Mouse (Mus musculus): ENCODE measurements around the gene Clta. TPM values are rescaled to one million over a fixed set of nuclear protein-coding genes. Genes with fewer than 3 reads are reported as not detected.
"Not testable (repeated sequence)": the region's sequence is repeated elsewhere in the genome, so short reads cannot be mapped to it uniquely, and the experiment has no call there.

The Clta gene
- total RNA-seq, 2 experiments from 2014 or later: 300 to 308 TPM

DNA sequence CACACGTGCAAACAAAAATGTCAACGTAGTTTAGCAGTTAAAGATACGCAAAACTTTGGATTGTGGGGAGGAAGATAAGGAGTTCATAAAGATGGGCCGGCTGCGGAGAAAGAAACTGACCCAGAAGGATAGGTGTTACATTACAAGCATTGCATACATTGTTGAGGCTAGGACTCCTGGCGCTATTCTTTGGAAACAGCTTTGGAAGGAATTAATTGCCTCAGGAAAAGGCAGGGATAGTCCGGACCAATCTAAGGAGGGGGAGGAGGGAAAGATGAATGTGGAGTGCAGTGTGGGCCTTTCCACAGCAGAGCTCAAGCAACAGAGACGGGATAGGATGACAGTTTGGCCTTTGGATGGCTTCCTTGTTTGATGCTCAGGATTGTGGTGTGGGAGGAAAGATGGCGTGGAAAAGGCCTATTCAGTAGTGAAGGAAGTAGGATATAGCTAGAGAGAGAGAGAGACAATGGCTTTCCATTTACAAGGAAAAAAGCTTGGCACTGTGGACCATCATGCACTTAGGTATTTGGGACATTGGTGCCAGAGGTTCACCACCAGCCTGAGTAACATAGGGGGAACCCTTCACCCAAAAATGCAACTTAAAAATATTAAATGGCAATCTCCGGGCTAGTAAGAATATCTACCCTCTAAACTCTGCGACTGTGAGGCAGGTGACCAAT is 9.3 kb downstream of the Clta start:
- no peak for DNase-seq (ENCODE audit: low spot score in 2 of 2)
- intact Hi-C loops (cut with DNase I): no loop called here

- intact Hi-C loops (cut with DNase I): no loop called here
- DNase-seq (ENCODE audit: low spot score in 2 of 2): no peak
Observed at GRCm38 (mm10) chr4:44016071-44016470, 11.8 kb downstream of the Clta start.

- DNase-seq (ENCODE audit: low spot score in 2 of 2): no peak
- intact Hi-C loops (cut with DNase I): no loop called here
Observed at GRCm38 (mm10) chr4:44016791-44017190, 12.5 kb downstream of the Clta start.

DNA sequence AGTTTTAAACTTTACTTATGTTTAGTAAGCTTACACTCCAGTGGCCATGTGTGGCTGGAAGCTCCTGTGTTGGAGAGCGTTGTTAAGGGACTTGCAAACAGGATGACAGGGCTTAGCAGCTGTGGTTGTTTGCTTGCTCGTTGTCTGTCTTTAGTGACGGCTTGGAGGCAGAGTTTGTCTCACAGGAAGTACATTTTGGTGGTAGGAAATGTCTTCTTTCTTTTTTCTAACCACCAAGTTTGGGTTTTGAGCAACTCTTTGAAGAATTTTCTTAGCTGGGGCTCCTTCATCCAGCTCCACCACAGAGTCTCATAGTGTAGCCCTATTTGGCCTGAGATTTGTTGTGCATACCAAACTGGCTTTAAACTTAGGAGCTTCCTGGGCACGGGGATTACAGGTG is 18.1 kb downstream of the Clta start:
- peak in 1 of 2 experiments; percentile 0 for DNase-seq (ENCODE audit: low spot score in 2 of 2)
- intact Hi-C loops (cut with DNase I): no loop called here

GRCm38 (mm10) chr4:44022766-44023165 is 18.5 kb downstream of the Clta start:
- peak in 1 of 2 experiments; percentile 2 for DNase-seq (ENCODE audit: low spot score in 2 of 2)
- intact Hi-C loops (cut with DNase I): no loop called here

- DNase-seq (ENCODE audit: low spot score in 2 of 2): peak in 1 of 2 experiments; percentile 2
- intact Hi-C loops (cut with DNase I): no loop called here
Observed at GRCm38 (mm10) chr4:44023681-44024080, 19.4 kb downstream of the Clta start.

DNA sequence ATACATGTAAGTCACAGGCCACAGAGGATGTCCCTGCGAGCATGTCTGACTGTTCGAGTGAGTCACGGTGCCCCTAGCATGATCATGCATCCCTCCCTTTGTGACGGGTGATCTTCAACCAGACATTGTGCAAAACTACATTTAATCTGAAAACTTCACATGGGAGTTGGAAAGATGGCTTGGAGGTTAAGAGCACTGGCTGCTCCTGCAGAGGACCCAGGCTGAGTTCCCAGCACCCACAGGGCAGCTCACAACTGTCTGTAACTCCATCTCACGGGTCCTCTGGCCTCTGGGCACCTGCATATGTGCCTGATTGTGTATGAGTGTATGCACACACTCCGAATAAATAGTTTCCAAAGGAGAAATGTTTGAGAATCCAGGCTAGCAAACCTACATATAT is 20.0 kb downstream of the Clta start:
- no peak for DNase-seq (ENCODE audit: low spot score in 2 of 2)

GRCm38 (mm10) chr4:44025570-44025969 is 21.3 kb downstream of the Clta start:
- intact Hi-C loops (cut with DNase I): no loop called here
- no peak for DNase-seq (ENCODE audit: low spot score in 2 of 2)

More for the DNA sequence above, 20.0 kb downstream of the Clta start:
- intact Hi-C loops (cut with DNase I): no loop called here

DNA sequence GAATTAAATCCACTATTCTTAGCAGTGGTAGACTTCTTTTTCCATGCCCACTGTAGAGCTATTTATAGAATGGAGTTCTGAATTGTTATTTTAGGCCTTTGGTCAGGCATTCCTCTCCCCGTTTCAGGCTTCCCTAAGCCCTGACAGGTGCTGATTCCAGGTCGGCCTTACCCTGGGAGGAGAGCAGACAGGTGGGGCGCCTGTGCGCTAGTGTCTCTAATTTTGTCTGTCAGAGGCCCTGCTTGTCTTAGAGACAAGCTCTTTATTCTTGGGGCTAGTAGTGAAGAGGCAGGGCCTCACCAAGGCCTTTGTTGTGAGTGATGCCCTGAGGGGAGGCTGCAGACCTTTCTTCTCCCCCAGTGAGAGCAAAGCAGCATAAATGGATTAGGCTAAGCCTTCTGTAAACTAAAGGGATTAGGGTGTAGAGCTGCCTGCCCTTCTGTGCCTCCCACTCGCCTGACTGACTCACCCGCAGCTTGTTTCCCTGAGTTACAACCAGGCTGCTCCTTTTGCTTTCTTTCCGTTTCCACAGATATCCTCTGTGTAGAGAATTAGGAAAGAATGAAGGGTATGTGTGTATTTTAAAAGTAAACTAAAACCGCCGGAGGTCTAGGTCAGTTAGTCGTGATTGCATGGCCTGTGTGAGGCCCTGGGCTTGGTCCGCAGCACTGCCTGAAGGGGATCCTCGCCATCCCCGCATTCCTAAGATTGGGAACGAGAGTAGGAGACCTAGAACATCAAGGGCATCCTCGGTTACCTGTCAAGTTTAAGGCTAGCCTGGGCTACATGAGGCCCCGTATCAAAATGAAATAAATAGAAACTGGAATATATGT is 24.3 kb downstream of the Clta start:
- peak; percentile 52 to 61 for DNase-seq (ENCODE audit: low spot score in 2 of 2)
- intact Hi-C loops (cut with DNase I): no loop called here

GRCm38 (mm10) chr4:44029661-44030066 is 25.4 kb downstream of the Clta start:
- intact Hi-C loops (cut with DNase I): no loop called here
- DNase-seq (ENCODE audit: low spot score in 2 of 2): peak; percentile 20 to 45

- intact Hi-C loops (cut with DNase I): no loop called here
- peak in 1 of 2 experiments; percentile 25 for DNase-seq (ENCODE audit: low spot score in 2 of 2)
Observed at GRCm38 (mm10) chr4:44031521-44031920, 27.3 kb downstream of the Clta start.

- intact Hi-C loops (cut with DNase I): no loop called here
- DNase-seq (ENCODE audit: low spot score in 2 of 2): no peak
Observed at GRCm38 (mm10) chr4:44036455-44036854, 32.2 kb downstream of the Clta start.

GRCm38 (mm10) chr4:44040802-44041201 is 36.5 kb downstream of the Clta start:
- DNase-seq (ENCODE audit: low spot score in 2 of 2): no peak
- intact Hi-C loops (cut with DNase I): no loop called here

DNA sequence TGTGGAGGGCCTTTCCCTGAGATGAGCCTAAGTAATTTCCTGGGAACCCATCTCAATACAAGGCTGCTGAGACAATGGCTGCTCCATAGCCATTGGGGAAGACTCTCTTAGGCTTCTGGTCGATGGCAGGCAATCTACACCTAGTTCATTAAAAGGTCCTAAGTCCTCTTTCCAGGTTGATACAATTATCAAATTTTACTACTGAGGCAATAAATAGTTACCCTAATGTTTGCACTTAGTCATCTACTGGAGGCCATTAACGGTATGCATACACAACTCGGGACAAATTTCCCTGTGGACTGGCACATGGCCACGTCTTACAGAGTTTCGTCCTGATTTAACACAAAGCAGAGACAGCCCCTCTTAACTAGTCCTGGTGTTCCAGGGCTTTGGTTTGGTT is 38.2 kb downstream of the Clta start:
- intact Hi-C loops (cut with DNase I): no loop called here
- DNase-seq (ENCODE audit: low spot score in 2 of 2): no peak

DNA sequence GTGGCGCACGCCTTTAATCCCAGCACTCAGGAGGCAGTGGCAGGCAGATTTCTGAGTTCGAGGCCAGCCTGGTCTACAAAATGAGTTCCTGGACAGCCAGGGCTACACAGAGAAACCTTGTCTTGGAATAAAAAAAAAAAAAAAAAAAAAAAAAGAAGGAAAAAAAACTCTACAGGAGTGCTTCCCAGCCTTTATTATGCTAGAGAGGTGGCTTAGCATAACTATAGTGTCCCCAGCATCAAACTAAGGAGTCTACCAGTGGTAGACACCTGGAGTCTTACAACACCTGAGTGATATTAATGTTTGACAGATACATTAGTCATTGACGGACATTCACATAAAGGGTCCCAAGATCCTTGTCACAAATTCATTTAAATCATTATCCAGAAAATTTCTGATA is 38.9 kb downstream of the Clta start:
- not testable (repeated sequence) for DNase-seq (ENCODE audit: low spot score in 2 of 2)

GRCm38 (mm10) chr4:44044685-44045356 is 40.6 kb downstream of the Clta start:
- intact Hi-C loops (cut with DNase I): no loop called here
- no peak for DNase-seq (ENCODE audit: low spot score in 2 of 2)

More for the DNA sequence above, 38.9 kb downstream of the Clta start:
- intact Hi-C loops (cut with DNase I): not testable (repeated sequence)

DNA sequence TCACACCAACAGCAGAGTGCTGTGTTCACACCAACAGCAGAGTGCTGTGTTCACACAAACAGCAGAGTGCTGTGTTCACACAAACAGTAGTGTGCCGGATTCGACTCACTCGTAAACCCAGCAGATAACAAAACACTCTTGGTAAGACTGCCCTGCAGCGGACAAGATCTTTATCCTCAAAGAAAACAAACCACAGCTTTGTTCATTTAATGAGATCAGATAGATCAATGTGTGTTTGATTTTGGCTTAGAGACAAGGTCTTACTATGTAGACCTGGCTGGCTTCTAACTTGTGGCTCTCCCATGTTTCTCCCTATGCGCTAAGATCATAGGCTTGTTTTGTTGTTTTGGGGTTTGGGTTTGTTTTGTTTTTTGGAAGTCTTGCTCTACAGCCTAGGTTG is 41.8 kb downstream of the Clta start:
- intact Hi-C loops (cut with DNase I): no loop called here

GRCm38 (mm10) chr4:44049812-44050211 is 45.6 kb downstream of the Clta start:
- intact Hi-C loops (cut with DNase I): no loop called here
- no peak for DNase-seq (ENCODE audit: low spot score in 2 of 2)

More for the DNA sequence above, 41.8 kb downstream of the Clta start:
- DNase-seq (ENCODE audit: low spot score in 2 of 2): no peak

DNA sequence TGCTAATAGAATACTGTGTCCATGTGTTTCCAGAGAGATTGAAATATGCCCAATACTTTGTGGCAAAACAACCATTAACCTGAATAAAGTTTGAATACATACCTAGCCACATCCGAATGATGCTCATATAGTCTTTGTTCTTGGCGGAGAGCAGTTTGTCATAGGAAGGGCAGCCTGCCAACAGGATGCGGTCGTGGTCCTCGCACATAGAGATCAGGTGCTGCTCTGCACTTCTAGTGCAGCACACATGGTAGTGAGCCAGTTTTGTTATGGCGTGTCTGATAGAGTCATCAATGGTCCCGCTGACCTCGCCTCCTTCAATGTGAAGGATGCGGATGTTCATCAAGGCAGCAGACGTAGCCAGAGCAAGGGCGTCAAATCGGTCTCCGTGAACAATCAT is 55.4 kb downstream of the Clta start:
- DNase-seq (ENCODE audit: low spot score in 2 of 2): no peak
- intact Hi-C loops (cut with DNase I): no loop called here

DNA sequence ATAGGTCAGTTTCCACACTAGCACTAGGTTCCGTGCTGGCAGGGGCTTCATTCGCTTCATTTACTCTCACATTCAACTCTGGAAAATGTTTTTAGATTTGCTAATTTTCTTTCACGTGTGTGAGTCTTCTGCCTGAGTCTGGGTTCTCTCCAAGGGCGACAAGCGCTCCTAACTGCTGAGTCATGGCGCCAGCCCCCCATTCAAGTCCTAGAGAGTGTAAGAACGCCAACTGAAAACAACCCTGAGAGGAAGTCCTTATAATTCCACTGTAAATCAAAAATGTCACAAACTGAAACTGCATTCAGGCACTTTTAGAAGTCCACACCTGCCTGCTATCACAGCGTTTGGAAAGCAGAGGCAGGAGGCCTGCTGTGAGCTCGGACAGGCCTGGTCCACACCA is 57.8 kb downstream of the Clta start:
- intact Hi-C loops (cut with DNase I): no loop called here
- DNase-seq (ENCODE audit: low spot score in 2 of 2): peak; percentile 26 to 49
